Mouse (Mus musculus) liver, embryonic 15.5 days (tissue): ENCODE measurements around the gene Actl6b. TPM values are rescaled to one million over a fixed set of nuclear protein-coding genes. Genes with fewer than 3 reads are reported as not detected.
A peak's percentile ranks its signal among the peaks of the same experiment; 100 is the strongest.

Experiments
- ATAC-seq: fragments of 200-750 bp; cut with Nextera tagmentation; 2 replicates; pipeline ENCODE4 v1.8.0; 2017; ENCODE audit warnings: moderate number of reproducible peaks, mild to moderate bottlenecking, moderate library complexity; ENCODE audit not compliant: insufficient read depth
- H3K27ac ChIP-seq: fragments of 300-500 bp; sonication (generic); replicated peaks from 2 replicates; pipeline ENCODE4 v1.5.1; 2015; ENCODE audit warnings: mild to moderate bottlenecking, inconsistent platforms
- H3K27me3 ChIP-seq: fragments of 300-500 bp; sonication (generic); 2 replicates; pipeline ENCODE4 v1.6.1; 2015; ENCODE audit warnings: mild to moderate bottlenecking, inconsistent platforms
- H3K36me3 ChIP-seq: fragments of 300-500 bp; sonication (generic); replicated peaks from 2 replicates; pipeline ENCODE4 v1.6.1; 2015; ENCODE audit warnings: moderate library complexity, mild to moderate bottlenecking, inconsistent platforms
- H3K4me1 ChIP-seq: fragments of 300-500 bp; sonication (generic); replicated peaks from 2 replicates; pipeline ENCODE4 v1.6.1; 2015; ENCODE audit warnings: inconsistent platforms
- H3K4me2 ChIP-seq: fragments of 300-500 bp; sonication (generic); 2 replicates; pipeline ENCODE4 v1.6.1; 2015; ENCODE audit warnings: moderate library complexity, mild to moderate bottlenecking, inconsistent platforms
- H3K4me3 ChIP-seq: fragments of 300-500 bp; sonication (generic); replicated peaks from 2 replicates; pipeline ENCODE4 v1.5.1; 2015; ENCODE audit warnings: mild to moderate bottlenecking, inconsistent platforms
- H3K9ac ChIP-seq: fragments of 300-500 bp; sonication (generic); 2 replicates; pipeline ENCODE4 v1.6.1; 2015; ENCODE audit warnings: moderate library complexity, mild to moderate bottlenecking, inconsistent platforms
- H3K9me3 ChIP-seq: fragments of 300-500 bp; sonication (generic); replicated peaks from 2 replicates; pipeline ENCODE4 v1.6.1; 2016; ENCODE audit warnings: inconsistent platforms
- WGBS: fragments of 180-500 bp; shearing (Covaris S2); methylation state at CpG from one replicate; pipeline ENCODE4 v1.1.7; 2015; ENCODE audit warnings: mixed read lengths; ENCODE audit not compliant: insufficient replicate concordance; 5-methylcytosine and 5-hydroxymethylcytosine counted together
- polyA plus RNA-seq: library from polyadenylated mRNA; unstranded; fragments of >200 nt; fragmentation: Nextera tagmentation; extraction: Ambion mirVana; gene quantifications from 2 replicates; pipeline ENCODE4 v1.2.1, GENCODE M21; 2015

Gene Actl6b
- polyA plus RNA-seq, 1 experiment from 2014 or later = 0.07 TPM

- no peaks in the 10 kb centered on the region for H3K9me3 ChIP-seq
- peaks cover 16% of the 10 kb centered on the region; the same call in 1 of the 2 replicates for H3K27me3 ChIP-seq
- no peak overlapping the region for H3K4me3 ChIP-seq
- H3K9ac ChIP-seq = no peak overlapping the region
- H3K4me2 ChIP-seq = no peak overlapping the region
- H3K36me3 ChIP-seq = no peaks in the 10 kb centered on the region
- ATAC-seq = no peak
- WGBS = 62% methylated on average over 6 of the region's 6 CpGs
- H3K27ac ChIP-seq = no peak overlapping the region
- peaks cover 26% of the 10 kb centered on the region for H3K4me1 ChIP-seq
Measured at GRCm38 (mm10) chr5:137565744-137566143, 12.4 kb downstream of the Actl6b start.

GRCm38 (mm10) chr5:137566416-137566815 is 13.1 kb downstream of the Actl6b start:
- Histone ChIP-seq H3K27ac (no peak overlapping the region), H3K4me1 (peaks cover 33% of the 10 kb centered on the region), H3K36me3 (no peaks in the 10 kb centered on the region), H3K9ac (no peak overlapping the region), H3K27me3 (peaks cover 16% of the 10 kb centered on the region; the same call in 1 of the 2 replicates), H3K4me3 (no peak overlapping the region), H3K4me2 (no peak overlapping the region), H3K9me3 (no peaks in the 10 kb centered on the region)
- 82% methylated on average over 5 of the region's 5 CpGs for WGBS
- no peak for ATAC-seq

GRCm38 (mm10) chr5:137568223-137568798 is 15.0 kb downstream of the Actl6b start:
- no peak for ATAC-seq
- 77% methylated on average over 8 of the region's 8 CpGs for WGBS
- peaks cover 49% of the 10 kb centered on the region for H3K4me1 ChIP-seq

GRCm38 (mm10) chr5:137569031-137569430 is 15.7 kb downstream of the Actl6b start:
- Histone ChIP-seq H3K4me2 (peak overlapping the region; percentile 89), H3K4me3 (peak overlapping the region; percentile 69), H3K9me3 (no peaks in the 10 kb centered on the region), H3K36me3 (peaks cover 15% of the 10 kb centered on the region), H3K27me3 (peaks cover 9% of the 10 kb centered on the region; the same call in 1 of the 2 replicates), H3K4me1 (peaks cover 51% of the 10 kb centered on the region), H3K27ac (peak overlapping the region; percentile 88), H3K9ac (0 out of 2 replicates have a peak overlapping the region, but pooled peaks have one; percentile 17)
- no peak for ATAC-seq
- WGBS = 58% methylated on average over 12 of the region's 12 CpGs

More at GRCm38 (mm10) chr5:137568223-137568798, 15.0 kb downstream of the Actl6b start:
- Histone ChIP-seq H3K27me3 (peaks cover 9% of the 10 kb centered on the region; the same call in 1 of the 2 replicates), H3K27ac (no peak overlapping the region), H3K4me2 (no peak overlapping the region), H3K36me3 (peaks cover 9% of the 10 kb centered on the region), H3K9ac (no peak overlapping the region), H3K4me3 (no peak overlapping the region), H3K9me3 (no peaks in the 10 kb centered on the region)

GRCm38 (mm10) chr5:137569665-137570064 is 16.3 kb downstream of the Actl6b start, which contains the start of gene Tfr2:
Tfr2 (plus strand) TSS chr5:137569840.
- peak; percentile 77 for ATAC-seq
- H3K27ac ChIP-seq = peak within 1 kb of the TSS; percentile 88
- H3K27me3 ChIP-seq = peaks cover 9% of the 10 kb centered on the region; the same call in 1 of the 2 replicates
- 6% methylated on average over 9 of the region's 9 CpGs for WGBS
- peak within 1 kb of the TSS; percentile 70 for H3K9ac ChIP-seq
- peaks cover 22% of the 10 kb centered on the region for H3K36me3 ChIP-seq
- H3K4me3 ChIP-seq = peak within 1 kb of the TSS; percentile 69
- no peaks in the 10 kb centered on the region for H3K9me3 ChIP-seq
- H3K4me1 ChIP-seq = peaks cover 58% of the 10 kb centered on the region
- peak within 1 kb of the TSS; percentile 89 for H3K4me2 ChIP-seq

- Histone ChIP-seq H3K4me3 (peak overlapping the region; percentile 69), H3K27ac (peak overlapping the region; percentile 88), H3K27me3 (peaks cover 9% of the 10 kb centered on the region; the same call in 1 of the 2 replicates), H3K4me2 (peak overlapping the region; percentile 89), H3K36me3 (peaks cover 27% of the 10 kb centered on the region), H3K4me1 (peaks cover 61% of the 10 kb centered on the region), H3K9me3 (no peaks in the 10 kb centered on the region), H3K9ac (peak overlapping the region; percentile 70)
- no peak for ATAC-seq
- 1% methylated on average over 7 of the region's 7 CpGs for WGBS
Measured at GRCm38 (mm10) chr5:137570181-137570580, 16.9 kb downstream of the Actl6b start.

- ATAC-seq = peak; percentile 93
- Histone ChIP-seq H3K4me3 (peak overlapping the region; percentile 69), H3K4me2 (peak overlapping the region; percentile 89), H3K27ac (peak overlapping the region; percentile 88), H3K4me1 (peaks cover 61% of the 10 kb centered on the region), H3K27me3 (peaks cover 9% of the 10 kb centered on the region; the same call in 1 of the 2 replicates), H3K36me3 (peaks cover 28% of the 10 kb centered on the region), H3K9me3 (no peaks in the 10 kb centered on the region), H3K9ac (peak overlapping the region; percentile 70)
- 7% methylated on average over 17 of the region's 17 CpGs for WGBS
Measured at GRCm38 (mm10) chr5:137570691-137571586, 17.6 kb downstream of the Actl6b start.

GRCm38 (mm10) chr5:137574470-137574901 is 21.2 kb downstream of the Actl6b start:
- no peak for ATAC-seq
- Histone ChIP-seq H3K9ac (0 out of 2 replicates have a peak overlapping the region, but pooled peaks have one; percentile 29), H3K4me3 (no peak overlapping the region)

GRCm38 (mm10) chr5:137580246-137580645 is 26.9 kb downstream of the Actl6b start:
- no peak overlapping the region for H3K4me2 ChIP-seq
- ATAC-seq = peak; percentile 45; the same call in 1 of the 2 replicates
- no peaks in the 10 kb centered on the region for H3K9me3 ChIP-seq
- H3K4me3 ChIP-seq = no peak overlapping the region
- H3K9ac ChIP-seq = no peak overlapping the region
- H3K27me3 ChIP-seq = no peaks in the 10 kb centered on the region; the same call in 1 of the 2 replicates
- H3K36me3 ChIP-seq = peaks cover 70% of the 10 kb centered on the region
- peaks cover 27% of the 10 kb centered on the region for H3K4me1 ChIP-seq
- WGBS = 43% methylated on average over 6 of the region's 6 CpGs
- no peak overlapping the region for H3K27ac ChIP-seq

More at GRCm38 (mm10) chr5:137574470-137574901, 21.2 kb downstream of the Actl6b start:
- H3K9me3 ChIP-seq = no peaks in the 10 kb centered on the region
- H3K36me3 ChIP-seq = peaks cover 58% of the 10 kb centered on the region
- H3K27ac ChIP-seq = no peak overlapping the region
- H3K4me1 ChIP-seq = peaks cover 49% of the 10 kb centered on the region
- H3K4me2 ChIP-seq = no peak overlapping the region; the same call in 1 of the 2 replicates
- 55% methylated on average over 27 of the region's 27 CpGs for WGBS
- no peaks in the 10 kb centered on the region for H3K27me3 ChIP-seq

- Histone ChIP-seq H3K4me2 (no peak overlapping the region), H3K4me3 (no peak overlapping the region), H3K4me1 (peaks cover 27% of the 10 kb centered on the region), H3K36me3 (peaks cover 73% of the 10 kb centered on the region), H3K9ac (no peak overlapping the region), H3K9me3 (no peaks in the 10 kb centered on the region; the same call in 1 of the 2 replicates), H3K27ac (no peak overlapping the region), H3K27me3 (no peaks in the 10 kb centered on the region; the same call in 1 of the 2 replicates)
- WGBS = 67% methylated on average over 8 of the region's 8 CpGs
- ATAC-seq = no peak
Measured at GRCm38 (mm10) chr5:137582702-137583101, 29.4 kb downstream of the Actl6b start.
